Mouse (Mus musculus): ENCODE measurements at regions not wholly inside any gene's neighbourhood (a gene's known extent, or its start where the extent isn't known, plus 50 kb on each side); places are given as distances from the start of the nearest gene placed in this dataset.

DNA sequence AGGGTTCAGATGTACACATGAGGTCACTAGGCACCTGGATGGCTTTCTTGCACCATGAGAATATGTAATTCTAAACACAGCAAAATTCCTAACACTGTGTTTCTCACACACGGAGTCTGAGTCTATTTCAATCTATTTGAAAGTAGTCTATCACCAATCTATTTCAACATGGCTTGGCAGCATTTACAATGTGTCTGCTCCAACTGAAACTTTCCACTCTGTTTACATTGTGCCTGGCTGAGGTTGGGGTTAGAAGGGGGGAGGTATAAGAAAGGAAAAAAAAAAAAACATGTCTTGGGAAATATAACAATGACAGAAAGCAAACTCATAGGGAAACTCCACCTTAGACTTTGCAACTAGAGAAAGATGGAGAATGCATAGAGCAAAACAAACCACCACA, 602.9 kb upstream of the Arid1b start:
- Histone ChIP-seq H3K9ac (ENCODE audit: low read length) (no peak overlapping the region), H3K36me3 (ENCODE audit: control insufficient read depth, insufficient read depth, low read length) (no peaks in the 10 kb centered on the region), H3K4me1 (ENCODE audit: control insufficient read depth, insufficient read depth, low read length) (no peaks in the 10 kb centered on the region), H3K4me2 (ENCODE audit: low read depth, low read length) (no peak overlapping the region), H3K27me3 (ENCODE audit: control insufficient read depth, insufficient read depth, low read length) (no peaks in the 10 kb centered on the region), H3K4me3 (replicated peaks; ENCODE audit: low read length) (no peak overlapping the region), H3K27ac (ENCODE audit: low read length) (no peak overlapping the region), H3K9me3 (replicated peaks; ENCODE audit: control insufficient read depth, low read length) (no peaks in the 10 kb centered on the region)
- WGBS, result 18% methylated on average over 1 of the region's 1 CpGs
- ATAC-seq (ENCODE audit: insufficient read depth, low FRiP score), result no peak

DNA sequence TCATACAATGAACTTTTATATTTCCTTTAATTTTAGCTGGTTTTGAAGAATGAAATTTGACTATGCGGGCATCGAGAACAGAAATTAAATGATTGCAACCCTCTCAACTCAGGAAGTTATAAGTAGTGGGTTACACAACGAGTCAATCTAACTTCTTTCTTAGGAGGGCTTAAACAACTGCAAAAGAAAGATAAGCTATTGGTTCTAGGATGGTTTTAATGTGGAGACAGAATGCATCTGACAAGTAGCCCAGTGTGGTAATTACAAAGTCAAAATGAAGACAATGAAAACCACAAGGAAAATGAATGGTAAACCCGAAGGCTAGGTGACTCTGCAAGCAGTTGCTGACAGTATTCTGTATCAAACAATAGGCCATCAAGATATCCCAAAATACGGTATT, 598.0 kb upstream of the Arid1b start:
- no peak for ATAC-seq (ENCODE audit: insufficient read depth, low FRiP score)
- Histone ChIP-seq H3K36me3 (ENCODE audit: control insufficient read depth, insufficient read depth, low read length) (no peaks in the 10 kb centered on the region), H3K27me3 (ENCODE audit: control insufficient read depth, insufficient read depth, low read length) (no peaks in the 10 kb centered on the region), H3K4me2 (ENCODE audit: low read depth, low read length) (no peak overlapping the region), H3K4me3 (replicated peaks; ENCODE audit: low read length) (no peak overlapping the region), H3K4me1 (ENCODE audit: control insufficient read depth, insufficient read depth, low read length) (no peaks in the 10 kb centered on the region), H3K9ac (ENCODE audit: low read length) (no peak overlapping the region), H3K27ac (ENCODE audit: low read length) (no peak overlapping the region), H3K9me3 (replicated peaks; ENCODE audit: control insufficient read depth, low read length) (no peaks in the 10 kb centered on the region)
- 81% methylated on average over 5 of the region's 5 CpGs for WGBS

DNA sequence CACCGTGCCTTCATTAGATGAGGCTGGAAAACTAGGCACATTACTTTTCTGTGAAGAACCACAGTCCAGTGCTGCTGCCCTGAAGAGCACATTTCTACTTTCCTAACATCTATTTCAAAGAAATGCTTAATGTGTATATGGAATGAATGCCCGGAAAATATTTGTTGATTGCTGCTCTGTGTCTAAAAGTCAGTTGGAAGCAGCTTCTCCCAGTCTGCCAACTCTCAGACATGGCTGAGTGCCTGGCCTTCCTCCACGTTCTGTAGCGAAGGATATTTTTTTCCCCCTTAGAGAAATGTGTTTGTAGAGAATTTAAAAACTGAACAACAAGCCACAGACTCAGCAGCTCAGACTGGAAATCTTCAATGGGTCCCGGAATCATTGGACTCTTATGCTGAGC, 576.4 kb upstream of the Arid1b start:
- Histone ChIP-seq H3K4me3 (replicated peaks; ENCODE audit: low read length) (no peak overlapping the region), H3K9me3 (replicated peaks; ENCODE audit: control insufficient read depth, low read length) (no peaks in the 10 kb centered on the region), H3K4me2 (ENCODE audit: low read depth, low read length) (no peak overlapping the region), H3K27me3 (ENCODE audit: control insufficient read depth, insufficient read depth, low read length) (no peaks in the 10 kb centered on the region), H3K9ac (ENCODE audit: low read length) (no peak overlapping the region), H3K27ac (ENCODE audit: low read length) (no peak overlapping the region), H3K4me1 (ENCODE audit: control insufficient read depth, insufficient read depth, low read length) (no peaks in the 10 kb centered on the region), H3K36me3 (ENCODE audit: control insufficient read depth, insufficient read depth, low read length) (no peaks in the 10 kb centered on the region)
- ATAC-seq (ENCODE audit: insufficient read depth, low FRiP score), result no peak
- WGBS, result 74% methylated on average over 5 of the region's 5 CpGs

DNA sequence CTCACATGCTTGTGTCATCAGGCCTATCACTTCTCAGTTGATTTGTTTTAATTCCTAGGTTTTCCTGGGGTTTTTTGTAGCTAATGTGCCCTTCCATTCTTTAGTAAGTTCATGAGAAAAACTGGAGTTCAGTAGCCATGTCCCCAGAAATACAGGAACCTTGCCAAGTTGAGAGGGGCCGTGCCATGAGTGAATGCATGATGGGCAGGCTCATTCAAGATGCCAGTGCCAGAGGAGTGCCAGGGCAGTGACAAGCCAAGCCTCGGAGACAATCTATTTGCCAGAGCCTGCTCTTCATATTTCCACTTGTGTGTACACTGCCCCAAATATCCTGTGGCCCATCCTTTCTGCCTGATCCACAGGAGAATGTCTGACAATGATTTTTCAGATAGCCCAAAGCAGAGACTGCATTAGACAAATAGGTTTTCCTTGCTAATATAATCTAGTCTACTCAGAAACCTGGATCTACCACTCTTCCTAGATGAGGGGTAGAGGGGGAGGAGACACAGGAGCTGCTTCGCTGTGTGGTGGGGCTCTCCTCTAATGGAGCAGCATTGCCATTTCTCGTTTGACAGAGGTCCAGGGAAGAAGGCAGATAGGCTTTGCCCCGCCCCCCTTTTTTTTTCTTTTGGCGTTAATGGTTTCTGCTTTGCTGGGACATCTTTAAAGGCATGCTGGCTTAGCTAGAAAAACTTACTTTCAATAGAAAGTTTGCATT, 569.5 kb upstream of the Arid1b start:
- no peak overlapping the region for H3K4me3 ChIP-seq (replicated peaks; ENCODE audit: low read length)
- no peaks in the 10 kb centered on the region for H3K4me1 ChIP-seq (ENCODE audit: control insufficient read depth, insufficient read depth, low read length)
- H3K27me3 ChIP-seq (ENCODE audit: control insufficient read depth, insufficient read depth, low read length), result no peaks in the 10 kb centered on the region
- no peak overlapping the region for H3K9ac ChIP-seq (ENCODE audit: low read length)
- 55% methylated on average over 6 of the region's 6 CpGs for WGBS
- ATAC-seq (ENCODE audit: insufficient read depth, low FRiP score), result no peak
- H3K9me3 ChIP-seq (replicated peaks; ENCODE audit: control insufficient read depth, low read length), result no peaks in the 10 kb centered on the region
- H3K36me3 ChIP-seq (ENCODE audit: control insufficient read depth, insufficient read depth, low read length), result no peaks in the 10 kb centered on the region
- H3K4me2 ChIP-seq (ENCODE audit: low read depth, low read length), result no peak overlapping the region
- H3K27ac ChIP-seq (ENCODE audit: low read length), result no peak overlapping the region

DNA sequence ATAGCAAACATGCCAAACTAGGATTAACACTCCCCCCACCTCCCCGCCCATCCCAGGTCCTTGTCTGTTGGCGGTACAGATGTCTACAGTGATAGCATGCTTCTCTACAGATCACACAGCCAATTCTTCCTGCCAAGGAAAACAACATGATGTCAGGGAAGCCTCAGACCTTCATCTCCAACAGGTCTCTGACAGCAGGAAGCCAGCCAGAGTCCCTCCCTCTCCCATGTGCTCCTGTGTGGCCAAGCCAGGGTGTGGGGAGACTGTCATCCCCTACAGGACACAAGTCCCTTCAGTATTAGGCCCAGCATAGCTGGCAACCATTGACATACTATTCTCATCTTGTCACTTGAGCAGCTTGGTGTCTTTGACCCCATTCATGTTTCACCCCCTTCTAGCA, 568.8 kb upstream of the Arid1b start:
- H3K9me3 ChIP-seq (replicated peaks; ENCODE audit: control insufficient read depth, low read length), result no peaks in the 10 kb centered on the region
- no peak overlapping the region for H3K4me2 ChIP-seq (ENCODE audit: low read depth, low read length)
- H3K36me3 ChIP-seq (ENCODE audit: control insufficient read depth, insufficient read depth, low read length), result no peaks in the 10 kb centered on the region
- ATAC-seq (ENCODE audit: insufficient read depth, low FRiP score), result no peak
- H3K27ac ChIP-seq (ENCODE audit: low read length), result no peak overlapping the region
- WGBS, result 76% methylated on average over 2 of the region's 2 CpGs
- H3K4me1 ChIP-seq (ENCODE audit: control insufficient read depth, insufficient read depth, low read length), result no peaks in the 10 kb centered on the region
- no peaks in the 10 kb centered on the region for H3K27me3 ChIP-seq (ENCODE audit: control insufficient read depth, insufficient read depth, low read length)
- H3K9ac ChIP-seq (ENCODE audit: low read length), result no peak overlapping the region
- no peak overlapping the region for H3K4me3 ChIP-seq (replicated peaks; ENCODE audit: low read length)

DNA sequence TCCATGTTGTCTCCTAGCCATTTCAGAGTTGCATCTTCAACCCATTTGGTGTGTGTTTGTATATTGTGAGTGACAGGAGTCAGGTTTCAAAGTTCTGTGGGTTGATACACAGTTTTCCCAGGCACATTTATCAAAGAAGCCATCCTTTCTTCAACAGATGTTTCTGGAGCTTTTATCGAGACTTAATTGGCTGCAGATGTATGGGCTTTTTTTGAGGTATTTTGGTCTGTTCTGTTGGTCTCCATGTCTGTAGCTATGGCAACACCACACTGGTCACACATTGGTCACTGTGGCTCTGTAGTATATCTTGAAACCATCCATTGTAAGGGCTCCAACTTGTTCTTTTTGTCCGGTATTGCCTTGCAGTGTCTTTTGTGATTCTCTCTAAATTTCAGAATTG, 565.1 kb upstream of the Arid1b start:
- no peak overlapping the region for H3K9ac ChIP-seq (ENCODE audit: low read length)
- ATAC-seq (ENCODE audit: insufficient read depth, low FRiP score), result no peak
- no peak overlapping the region for H3K4me2 ChIP-seq (ENCODE audit: low read depth, low read length)
- no peaks in the 10 kb centered on the region for H3K27me3 ChIP-seq (ENCODE audit: control insufficient read depth, insufficient read depth, low read length)
- H3K27ac ChIP-seq (ENCODE audit: low read length), result no peak overlapping the region
- no peak overlapping the region for H3K4me3 ChIP-seq (replicated peaks; ENCODE audit: low read length)
- 71% methylated on average over 2 of the region's 2 CpGs for WGBS
- H3K4me1 ChIP-seq (ENCODE audit: control insufficient read depth, insufficient read depth, low read length), result no peaks in the 10 kb centered on the region
- H3K9me3 ChIP-seq (replicated peaks; ENCODE audit: control insufficient read depth, low read length), result no peaks in the 10 kb centered on the region
- no peaks in the 10 kb centered on the region for H3K36me3 ChIP-seq (ENCODE audit: control insufficient read depth, insufficient read depth, low read length)

DNA sequence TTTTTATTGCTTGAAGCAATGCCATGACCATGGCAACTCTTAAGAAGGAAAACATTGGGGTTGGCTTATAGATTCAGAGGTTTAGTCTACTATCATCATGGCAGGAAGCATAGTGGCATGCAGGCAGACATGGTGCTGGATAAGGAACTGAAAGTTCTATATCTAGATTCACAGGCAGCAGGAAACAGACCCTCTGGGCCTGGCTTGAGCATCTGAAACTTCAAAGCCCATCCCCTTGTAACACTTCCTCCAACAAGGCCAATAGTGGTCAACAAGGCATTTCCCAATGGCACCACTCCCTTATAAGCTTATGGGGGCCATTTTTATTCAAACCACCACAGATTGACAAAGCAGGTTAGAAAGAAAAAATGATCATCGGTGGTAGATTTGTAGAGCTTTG, 548.5 kb upstream of the Arid1b start:
- WGBS, result 93% methylated on average over 1 of the region's 1 CpGs

DNA sequence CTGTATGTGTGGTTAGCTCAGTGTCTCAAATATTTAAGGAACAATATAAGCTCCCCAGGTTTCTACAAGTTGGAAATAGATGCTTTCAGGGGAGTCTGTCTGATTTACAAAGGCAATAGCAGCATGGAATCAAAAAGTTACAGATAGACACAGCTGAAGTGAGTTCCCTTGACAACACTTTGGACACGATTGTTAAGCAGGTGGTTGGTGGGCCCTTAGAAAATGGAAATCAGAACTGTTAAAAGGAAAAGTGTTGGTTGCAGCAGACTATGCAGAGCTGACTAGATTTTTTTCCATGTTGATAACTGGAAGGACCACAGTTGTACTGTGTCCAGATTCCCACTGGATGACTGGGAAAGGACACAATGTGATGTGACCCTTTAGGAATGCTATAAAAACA, 536.6 kb upstream of the Arid1b start:
- 95% methylated on average over 1 of the region's 1 CpGs for WGBS
- H3K4me2 ChIP-seq (ENCODE audit: low read depth, low read length), result no peak overlapping the region
- no peak overlapping the region for H3K27ac ChIP-seq (ENCODE audit: low read length)
- no peaks in the 10 kb centered on the region for H3K4me1 ChIP-seq (ENCODE audit: control insufficient read depth, insufficient read depth, low read length)
- no peak overlapping the region for H3K4me3 ChIP-seq (replicated peaks; ENCODE audit: low read length)
- H3K9ac ChIP-seq (ENCODE audit: low read length), result no peak overlapping the region
- H3K36me3 ChIP-seq (ENCODE audit: control insufficient read depth, insufficient read depth, low read length), result no peaks in the 10 kb centered on the region
- H3K9me3 ChIP-seq (replicated peaks; ENCODE audit: control insufficient read depth, low read length), result no peaks in the 10 kb centered on the region
- no peaks in the 10 kb centered on the region for H3K27me3 ChIP-seq (ENCODE audit: control insufficient read depth, insufficient read depth, low read length)
- ATAC-seq (ENCODE audit: insufficient read depth, low FRiP score), result no peak

More for the DNA sequence above, 548.5 kb upstream of the Arid1b start:
- Histone ChIP-seq H3K9ac (ENCODE audit: low read length) (no peak overlapping the region), H3K27ac (ENCODE audit: low read length) (no peak overlapping the region), H3K4me1 (ENCODE audit: control insufficient read depth, insufficient read depth, low read length) (no peaks in the 10 kb centered on the region), H3K4me3 (replicated peaks; ENCODE audit: low read length) (no peak overlapping the region), H3K4me2 (ENCODE audit: low read depth, low read length) (no peak overlapping the region), H3K27me3 (ENCODE audit: control insufficient read depth, insufficient read depth, low read length) (no peaks in the 10 kb centered on the region), H3K9me3 (replicated peaks; ENCODE audit: control insufficient read depth, low read length) (no peaks in the 10 kb centered on the region), H3K36me3 (ENCODE audit: control insufficient read depth, insufficient read depth, low read length) (no peaks in the 10 kb centered on the region)
- no peak for ATAC-seq (ENCODE audit: insufficient read depth, low FRiP score)

DNA sequence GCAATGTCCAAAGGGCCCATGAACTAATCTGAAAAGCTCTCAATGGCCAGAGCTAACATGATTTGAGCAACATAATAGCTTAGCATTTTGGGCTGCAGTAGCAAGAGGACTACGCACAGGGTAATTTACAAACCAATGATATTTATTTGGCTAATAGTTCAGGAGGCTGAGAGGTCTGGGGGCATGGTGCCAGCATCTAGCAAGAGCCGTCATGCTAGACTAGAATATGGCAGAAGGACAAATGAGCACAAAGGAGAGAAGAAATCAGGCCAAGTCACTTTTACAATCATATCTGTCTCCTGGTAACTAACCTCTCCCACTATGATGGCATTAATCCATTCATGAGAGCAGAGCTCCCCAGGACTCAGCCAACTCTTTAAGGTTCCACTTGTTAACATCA, 532.6 kb upstream of the Arid1b start:
- Histone ChIP-seq H3K9ac (ENCODE audit: low read length) (no peak overlapping the region), H3K36me3 (ENCODE audit: control insufficient read depth, insufficient read depth, low read length) (no peaks in the 10 kb centered on the region), H3K4me3 (replicated peaks; ENCODE audit: low read length) (no peak overlapping the region), H3K4me1 (ENCODE audit: control insufficient read depth, insufficient read depth, low read length) (no peaks in the 10 kb centered on the region), H3K9me3 (replicated peaks; ENCODE audit: control insufficient read depth, low read length) (no peaks in the 10 kb centered on the region), H3K27ac (ENCODE audit: low read length) (no peak overlapping the region), H3K4me2 (ENCODE audit: low read depth, low read length) (no peak overlapping the region), H3K27me3 (ENCODE audit: control insufficient read depth, insufficient read depth, low read length) (no peaks in the 10 kb centered on the region)
- no peak for ATAC-seq (ENCODE audit: insufficient read depth, low FRiP score)
- 77% methylated on average over 2 of the region's 2 CpGs for WGBS

Measured in stomach, embryonic 16.5 days (tissue).